Mouse (Mus musculus) embryonic fibroblast, embryonic 13.5 days (primary cell): ENCODE results near the gene Abl1. TPM values are rescaled to one million over a fixed set of nuclear protein-coding genes. Genes with fewer than 3 reads are reported as not detected.
A peak's percentile ranks its signal among the peaks of the same experiment; 100 is the strongest.

Experiments used
- H3K27ac ChIP-seq: 2 replicates; pipeline ENCODE4 v1.5.1; 2012; ENCODE audit warnings: low read length, control low read depth, inconsistent platforms; ENCODE audit not compliant: insufficient read depth
- H3K4me1 ChIP-seq: 2 replicates; pipeline ENCODE4 v1.6.1; 2011; ENCODE audit warnings: low read length; ENCODE audit not compliant: control insufficient read depth, insufficient read depth
- H3K4me3 ChIP-seq: 2 replicates; pipeline ENCODE4 v1.5.1; 2011; ENCODE audit warnings: mild to moderate bottlenecking, control low read depth, low read length; ENCODE audit not compliant: insufficient read depth
- CTCF ChIP-seq: IDR thresholded peaks from 2 replicates; pipeline ENCODE4 v1.5.1; 2011; ENCODE audit warnings: mild to moderate bottlenecking, control low read depth, low read length, moderate library complexity, borderline replicate concordance; ENCODE audit not compliant: insufficient read depth
- POLR2A ChIP-seq: IDR thresholded peaks from 2 replicates; pipeline ENCODE4 v1.6.1; 2011; ENCODE audit warnings: low read depth, mild to moderate bottlenecking, control low read depth, low read length, moderate library complexity
- polyA plus RNA-seq: library from polyadenylated mRNA; stranded (reverse); fragments of >200 nt; gene quantifications from 2 replicates; pipeline ENCODE4 v1.2.4, GENCODE M21; 2011; ENCODE audit warnings: low read depth; ENCODE audit not compliant: missing spikeins, insufficient read length

The Abl1 gene
- polyA plus RNA-seq, 1 experiment, result 61.6 TPM

- Histone ChIP-seq H3K4me1 (no peaks in the 10 kb centered on the region), H3K4me3 (no peak overlapping the region), H3K27ac (no peak overlapping the region)
- TF ChIP-seq POLR2A (no peak), CTCF (no peak)
Measured at GRCm38 (mm10) chr2:31782958-31783602, 94.9 kb downstream of the Abl1 start.

- H3K4me3 ChIP-seq, result no peak overlapping the region
- no peak overlapping the region for H3K27ac ChIP-seq
- TF ChIP-seq CTCF, result peak; percentile 61; the same call in 1 of the 2 replicates
- TF ChIP-seq POLR2A, result no peak
- no peaks in the 10 kb centered on the region for H3K4me1 ChIP-seq
Measured at GRCm38 (mm10) chr2:31785074-31785473, 96.9 kb downstream of the Abl1 start.

- Histone ChIP-seq H3K27ac (no peak overlapping the region), H3K4me1 (no peaks in the 10 kb centered on the region), H3K4me3 (no peak overlapping the region)
- TF ChIP-seq CTCF (peak; percentile 97), POLR2A (no peak)
Measured at GRCm38 (mm10) chr2:31787029-31787428, 98.9 kb downstream of the Abl1 start.

GRCm38 (mm10) chr2:31788227-31788626 lies 100.1 kb downstream of the Abl1 start:
- TF ChIP-seq CTCF (no peak), POLR2A (no peak)
- Histone ChIP-seq H3K4me3 (no peak overlapping the region), H3K4me1 (no peaks in the 10 kb centered on the region), H3K27ac (no peak overlapping the region)

GRCm38 (mm10) chr2:31789215-31789614 lies 101.0 kb downstream of the Abl1 start:
- TF ChIP-seq CTCF (no peak), POLR2A (no peak)
- Histone ChIP-seq H3K27ac (no peak overlapping the region), H3K4me3 (no peak overlapping the region), H3K4me1 (no peaks in the 10 kb centered on the region)

GRCm38 (mm10) chr2:31790728-31791251 lies 102.6 kb downstream of the Abl1 start:
- TF ChIP-seq POLR2A, result no peak
- no peak for TF ChIP-seq CTCF
- no peak overlapping the region for H3K27ac ChIP-seq
- no peak overlapping the region for H3K4me3 ChIP-seq
- no peaks in the 10 kb centered on the region for H3K4me1 ChIP-seq

DNA sequence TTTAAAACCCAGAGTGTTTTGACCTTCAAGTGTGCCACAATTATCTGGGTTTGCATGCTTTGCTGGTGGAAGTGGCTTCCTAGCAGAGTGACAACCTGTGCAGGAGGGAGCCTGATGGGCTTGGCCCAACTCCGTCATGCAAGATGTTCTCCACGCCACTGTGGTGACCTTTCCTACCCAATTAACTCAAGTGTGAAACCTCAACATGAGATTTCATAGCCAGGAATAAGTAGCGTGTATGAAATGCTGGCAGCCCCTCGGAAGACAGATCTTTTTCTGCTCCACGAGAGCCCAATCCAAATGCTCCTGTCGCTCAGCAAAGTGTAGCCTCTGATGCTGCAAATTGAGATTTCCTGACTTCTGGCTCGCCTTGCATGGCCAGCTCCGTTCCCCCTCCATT lies 103.1 kb downstream of the Abl1 start:
- TF ChIP-seq CTCF (no peak), POLR2A (no peak)
- Histone ChIP-seq H3K4me1 (no peaks in the 10 kb centered on the region), H3K27ac (no peak overlapping the region)

GRCm38 (mm10) chr2:31792611-31793010 lies 104.4 kb downstream of the Abl1 start:
- H3K4me3 ChIP-seq, result no peak overlapping the region
- TF ChIP-seq CTCF, result no peak
- TF ChIP-seq POLR2A, result no peak
- no peak overlapping the region for H3K27ac ChIP-seq
- no peaks in the 10 kb centered on the region for H3K4me1 ChIP-seq

More for the DNA sequence above, 103.1 kb downstream of the Abl1 start:
- no peak overlapping the region for H3K4me3 ChIP-seq

- no peak overlapping the region for H3K27ac ChIP-seq
Measured at GRCm38 (mm10) chr2:31796943-31797342, 108.8 kb downstream of the Abl1 start.

GRCm38 (mm10) chr2:31801416-31801815 lies 113.2 kb downstream of the Abl1 start:
- Histone ChIP-seq H3K4me1 (no peaks in the 10 kb centered on the region), H3K4me3 (no peak overlapping the region), H3K27ac (no peak overlapping the region)
- no peak for TF ChIP-seq CTCF

More at GRCm38 (mm10) chr2:31796943-31797342, 108.8 kb downstream of the Abl1 start:
- TF ChIP-seq POLR2A (no peak), CTCF (no peak)
- H3K4me1 ChIP-seq, result no peaks in the 10 kb centered on the region
- H3K4me3 ChIP-seq, result no peak overlapping the region
